Mouse (Mus musculus): ENCODE data around the gene Prr7. TPM values are rescaled to one million over a fixed set of nuclear protein-coding genes. Genes with fewer than 3 reads are reported as not detected.

Gene Prr7
- polyA plus RNA-seq, 1 experiment from 2014 or later = 0.29 TPM

DNA sequence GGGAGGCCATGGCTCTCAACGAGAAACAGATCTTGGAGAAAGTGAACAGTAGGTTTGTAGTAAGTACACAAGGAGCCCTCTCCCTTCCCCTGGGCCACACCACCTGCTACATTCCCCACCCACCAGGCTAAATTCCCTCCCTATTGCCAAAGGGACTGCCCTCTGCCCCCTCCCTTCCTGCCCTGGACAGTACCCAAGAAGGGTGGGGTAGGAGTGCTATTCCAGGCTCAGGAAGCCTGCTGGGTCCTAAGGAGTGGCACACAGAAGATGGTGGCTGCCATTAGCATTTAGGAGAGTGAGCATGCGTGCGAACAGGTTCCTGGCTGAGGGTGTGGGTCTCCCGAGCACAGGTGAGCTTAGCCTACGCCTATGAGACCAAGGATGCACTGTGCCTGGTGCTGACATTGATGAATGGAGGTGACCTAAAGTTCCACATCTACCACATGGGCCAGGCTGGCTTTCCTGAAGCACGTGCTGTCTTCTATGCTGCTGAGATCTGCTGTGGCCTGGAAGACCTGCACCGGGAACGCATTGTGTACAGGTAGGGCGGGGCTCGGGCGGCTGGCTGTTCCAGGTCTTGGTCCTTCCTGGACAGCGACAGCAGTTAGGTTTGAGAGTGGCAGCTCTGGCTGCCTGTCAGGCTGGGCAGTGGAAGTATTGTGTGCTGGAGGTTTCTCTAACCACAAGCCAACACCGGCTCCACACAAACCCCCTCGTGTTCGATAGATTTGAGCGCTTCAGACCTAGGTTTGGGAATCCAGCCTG is 12.1 kb upstream of the Prr7 start:
- DNase-seq (ENCODE audit: low spot score) (no peak), ATAC-seq (replicated peaks; ENCODE audit: low FRiP score) (no peak)
- peaks cover 22% of the 10 kb centered on the region for H3K4me1 ChIP-seq (replicated peaks; ENCODE audit: control insufficient read depth, insufficient read depth, low read length)
- no peak overlapping the region for H3K4me2 ChIP-seq
- H3K9ac ChIP-seq (ENCODE audit: low read depth, low read length) = no peak overlapping the region
- WGBS = 91% methylated on average over 16 of the region's 16 CpGs
- H3K36me3 ChIP-seq (ENCODE audit: control insufficient read depth, insufficient read depth, low read length) = peaks cover 46% of the 10 kb centered on the region
- H3K27ac ChIP-seq (ENCODE audit: low read depth, low read length) = no peak overlapping the region
- no peaks in the 10 kb centered on the region for H3K27me3 ChIP-seq (replicated peaks; ENCODE audit: control insufficient read depth, insufficient read depth, low read length)
- H3K4me3 ChIP-seq (ENCODE audit: low read depth, low read length) = no peak overlapping the region
- no peaks in the 10 kb centered on the region for H3K9me3 ChIP-seq (ENCODE audit: control insufficient read depth, low read length)

DNA sequence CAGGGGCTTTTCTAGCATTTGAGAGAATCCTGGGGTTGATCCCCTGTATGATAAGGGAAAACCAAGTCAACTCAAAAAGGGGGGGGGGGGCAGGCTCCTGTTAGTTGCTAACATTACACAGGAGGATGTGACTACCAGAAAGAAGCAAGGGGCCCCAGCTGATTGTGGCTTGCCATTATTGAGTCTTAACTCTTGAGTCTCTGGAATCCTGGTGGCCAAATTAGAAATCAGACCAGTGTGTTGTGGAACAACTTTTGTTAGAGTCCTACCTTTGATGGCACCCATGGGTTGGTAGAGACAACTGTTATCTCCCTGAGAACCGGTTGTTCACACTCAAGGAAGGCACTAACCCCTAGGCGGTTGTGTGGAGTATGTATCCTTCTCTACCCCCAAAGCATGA is 1.1 kb upstream of the Prr7 start:
- WGBS = 41% methylated on average over 2 of the region's 2 CpGs
- no peaks in the 10 kb centered on the region for H3K9me3 ChIP-seq (ENCODE audit: control insufficient read depth, low read length)
- DNase-seq (ENCODE audit: low spot score) = no peak
- no peak overlapping the region for H3K27ac ChIP-seq (ENCODE audit: low read depth, low read length)
- H3K4me1 ChIP-seq (replicated peaks; ENCODE audit: control insufficient read depth, insufficient read depth, low read length) = peaks cover 17% of the 10 kb centered on the region
- H3K36me3 ChIP-seq (ENCODE audit: control insufficient read depth, insufficient read depth, low read length) = peaks cover 20% of the 10 kb centered on the region
- H3K9ac ChIP-seq (ENCODE audit: low read depth, low read length) = no peak overlapping the region
- H3K27me3 ChIP-seq (replicated peaks; ENCODE audit: control insufficient read depth, insufficient read depth, low read length) = peaks cover 29% of the 10 kb centered on the region
- H3K4me3 ChIP-seq (ENCODE audit: low read depth, low read length) = no peak overlapping the region
- no peak overlapping the region for H3K4me2 ChIP-seq
- no peak for ATAC-seq (replicated peaks; ENCODE audit: low FRiP score)

DNA sequence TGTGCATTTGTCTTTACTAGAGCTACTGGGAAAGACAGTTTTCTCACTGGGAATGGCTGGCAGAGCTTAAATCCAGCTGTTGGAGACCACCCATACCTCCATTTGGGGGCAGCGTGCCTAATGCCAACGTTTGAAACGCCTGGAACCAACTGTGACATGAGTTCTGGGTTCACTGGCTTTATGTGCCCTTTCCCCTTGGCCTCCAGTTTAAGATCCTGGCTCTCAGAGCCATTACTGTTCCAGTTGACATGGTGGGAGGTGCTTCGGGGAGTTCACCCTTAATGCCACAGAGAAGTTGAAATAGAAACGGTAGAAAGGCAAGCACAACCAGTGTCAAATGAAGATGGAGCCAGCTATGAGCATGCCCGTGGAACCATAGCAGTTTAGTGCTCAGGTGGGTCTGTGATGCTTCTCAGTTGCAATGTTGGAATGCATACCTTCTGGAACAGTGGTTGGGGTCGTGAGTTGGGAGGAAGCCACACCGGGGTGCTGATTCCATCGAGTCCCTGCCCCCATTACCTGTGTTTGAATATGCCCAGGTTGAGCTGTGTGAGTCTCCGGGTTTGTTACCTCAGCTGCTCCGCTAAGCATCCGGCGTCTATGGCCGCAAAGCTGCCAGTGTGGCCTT is 554 bp upstream of the Prr7 start:
- no peak overlapping the region for H3K27ac ChIP-seq (ENCODE audit: low read depth, low read length)
- no peaks in the 10 kb centered on the region for H3K9me3 ChIP-seq (ENCODE audit: control insufficient read depth, low read length)
- DNase-seq (ENCODE audit: low spot score) (no peak), ATAC-seq (replicated peaks; ENCODE audit: low FRiP score) (no peak)
- peak overlapping the region; percentile 53 for H3K4me3 ChIP-seq (ENCODE audit: low read depth, low read length)
- H3K4me1 ChIP-seq (replicated peaks; ENCODE audit: control insufficient read depth, insufficient read depth, low read length) = peaks cover 17% of the 10 kb centered on the region
- 15% methylated on average over 14 of the region's 14 CpGs for WGBS
- no peak overlapping the region for H3K9ac ChIP-seq (ENCODE audit: low read depth, low read length)
- H3K4me2 ChIP-seq = peak overlapping the region; percentile 76
- peaks cover 16% of the 10 kb centered on the region for H3K36me3 ChIP-seq (ENCODE audit: control insufficient read depth, insufficient read depth, low read length)
- peaks cover 32% of the 10 kb centered on the region for H3K27me3 ChIP-seq (replicated peaks; ENCODE audit: control insufficient read depth, insufficient read depth, low read length)

DNA sequence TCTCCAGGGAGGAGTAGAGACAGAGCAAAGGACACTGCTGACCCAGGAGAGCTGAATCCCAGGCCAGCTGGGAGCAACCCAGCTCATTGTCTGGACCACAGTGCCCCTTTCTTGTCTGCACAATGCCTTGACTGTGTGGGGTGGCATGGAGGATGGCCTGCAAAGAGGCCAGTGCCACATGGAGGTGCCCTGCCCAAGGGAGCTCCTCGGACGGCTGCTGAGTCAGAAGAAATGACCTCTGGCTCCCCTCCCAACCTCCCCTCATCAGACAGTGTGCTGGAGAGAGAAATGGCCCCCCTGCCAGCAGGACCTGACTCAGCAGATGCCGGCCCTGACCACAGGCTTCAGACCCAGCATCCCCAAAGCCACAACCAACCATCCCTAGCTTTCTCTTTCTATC is 1.1 kb downstream of the Prr7 start:
- Histone ChIP-seq H3K9me3 (ENCODE audit: control insufficient read depth, low read length) (no peaks in the 10 kb centered on the region), H3K9ac (ENCODE audit: low read depth, low read length) (no peak overlapping the region), H3K27me3 (replicated peaks; ENCODE audit: control insufficient read depth, insufficient read depth, low read length) (peaks cover 45% of the 10 kb centered on the region), H3K4me2 (peak overlapping the region; percentile 76), H3K27ac (ENCODE audit: low read depth, low read length) (no peak overlapping the region), H3K36me3 (ENCODE audit: control insufficient read depth, insufficient read depth, low read length) (peaks cover 3% of the 10 kb centered on the region; the same call in 1 of the 2 replicates), H3K4me1 (replicated peaks; ENCODE audit: control insufficient read depth, insufficient read depth, low read length) (peaks cover 17% of the 10 kb centered on the region), H3K4me3 (ENCODE audit: low read depth, low read length) (peak overlapping the region; percentile 53; the same call in 1 of the 2 replicates)
- ATAC-seq (replicated peaks; ENCODE audit: low FRiP score) (0 out of 2 replicates have a peak, but pooled peaks have one; percentile 27), DNase-seq (ENCODE audit: low spot score) (no peak)
- WGBS = 31% methylated on average over 3 of the region's 3 CpGs

DNA sequence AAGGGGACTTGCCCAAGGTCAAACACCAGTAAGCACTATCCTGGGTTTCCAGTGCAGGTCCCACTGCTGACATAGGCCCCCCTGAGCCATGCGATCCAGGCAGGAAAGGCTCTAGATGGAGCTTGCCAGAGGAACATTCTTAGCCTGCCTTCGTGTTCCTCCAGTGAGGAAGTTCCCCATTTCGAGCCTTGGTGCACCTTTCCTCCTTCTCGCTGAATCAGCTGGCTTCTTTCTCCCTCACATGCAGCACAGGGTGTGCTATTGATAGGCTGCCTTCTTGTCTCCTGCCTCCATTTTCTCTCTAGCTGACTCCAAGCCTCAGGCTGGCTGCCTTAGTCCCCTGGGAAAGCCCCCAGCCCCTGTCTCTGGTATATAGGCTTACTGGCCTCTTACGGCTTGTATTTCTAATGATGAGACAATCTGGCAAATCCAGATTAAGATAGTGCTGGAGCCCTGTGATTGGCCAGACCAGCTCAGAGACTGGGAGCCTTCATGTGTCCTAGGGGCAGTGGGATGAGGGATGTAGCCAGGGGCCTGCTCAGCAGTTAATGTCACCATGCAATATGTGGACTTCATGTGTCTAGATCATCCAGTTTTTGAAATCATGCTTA is 1.9 kb downstream of the Prr7 start:
- H3K27me3 ChIP-seq (replicated peaks; ENCODE audit: control insufficient read depth, insufficient read depth, low read length) = peaks cover 53% of the 10 kb centered on the region
- H3K36me3 ChIP-seq (ENCODE audit: control insufficient read depth, insufficient read depth, low read length) = peaks cover 3% of the 10 kb centered on the region; the same call in 1 of the 2 replicates
- H3K4me3 ChIP-seq (ENCODE audit: low read depth, low read length) = no peak overlapping the region
- ATAC-seq (replicated peaks; ENCODE audit: low FRiP score) = no peak
- peak overlapping the region; percentile 14; the same call in 1 of the 2 replicates for H3K4me2 ChIP-seq
- H3K9me3 ChIP-seq (ENCODE audit: control insufficient read depth, low read length) = no peaks in the 10 kb centered on the region
- H3K27ac ChIP-seq (ENCODE audit: low read depth, low read length) = no peak overlapping the region
- H3K9ac ChIP-seq (ENCODE audit: low read depth, low read length) = no peak overlapping the region
- no peak for DNase-seq (ENCODE audit: low spot score)
- 55% methylated on average over 5 of the region's 5 CpGs for WGBS
- H3K4me1 ChIP-seq (replicated peaks; ENCODE audit: control insufficient read depth, insufficient read depth, low read length) = peaks cover 18% of the 10 kb centered on the region

DNA sequence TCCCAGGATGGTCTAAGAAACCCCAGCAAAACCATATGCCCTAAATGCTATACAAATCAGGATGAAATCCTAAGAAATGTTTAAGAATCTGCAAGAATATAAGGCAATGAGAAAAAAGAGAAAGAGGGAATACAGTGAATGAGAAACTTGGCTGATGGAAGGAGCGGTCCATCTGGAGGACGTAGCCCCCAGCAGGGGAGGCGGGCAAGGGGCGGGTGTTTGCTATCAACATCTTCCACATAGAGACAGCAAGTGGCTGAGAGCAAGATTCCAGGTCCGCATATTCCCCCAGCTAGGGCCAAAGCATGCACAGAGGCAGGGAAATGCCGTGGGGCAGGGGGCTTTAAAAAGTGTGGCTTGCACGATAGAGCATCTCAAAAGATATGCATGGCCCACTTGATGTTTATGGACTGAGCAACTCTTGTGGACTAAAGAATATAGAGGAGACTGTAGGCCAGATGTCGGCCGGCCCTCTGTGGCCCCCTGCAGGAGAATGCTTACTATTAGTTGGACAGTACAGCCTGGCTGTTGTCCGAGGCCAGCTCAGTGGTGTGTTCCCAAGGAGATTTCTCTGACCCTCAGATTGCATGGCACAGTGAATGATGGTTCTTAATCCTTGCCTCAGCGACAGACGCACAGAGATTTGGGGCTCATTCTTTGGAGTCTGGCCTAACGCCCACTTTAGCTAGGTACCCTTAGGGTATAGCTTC is 4.9 kb downstream of the Prr7 start:
- no peak overlapping the region for H3K9ac ChIP-seq (ENCODE audit: low read depth, low read length)
- no peak overlapping the region for H3K4me2 ChIP-seq
- DNase-seq (ENCODE audit: low spot score) (no peak), ATAC-seq (replicated peaks; ENCODE audit: low FRiP score) (no peak)
- H3K9me3 ChIP-seq (ENCODE audit: control insufficient read depth, low read length) = no peaks in the 10 kb centered on the region
- H3K36me3 ChIP-seq (ENCODE audit: control insufficient read depth, insufficient read depth, low read length) = no peaks in the 10 kb centered on the region
- H3K4me1 ChIP-seq (replicated peaks; ENCODE audit: control insufficient read depth, insufficient read depth, low read length) = peaks cover 28% of the 10 kb centered on the region
- no peak overlapping the region for H3K27ac ChIP-seq (ENCODE audit: low read depth, low read length)
- 51% methylated on average over 13 of the region's 13 CpGs for WGBS
- H3K27me3 ChIP-seq (replicated peaks; ENCODE audit: control insufficient read depth, insufficient read depth, low read length) = peaks cover 79% of the 10 kb centered on the region
- no peak overlapping the region for H3K4me3 ChIP-seq (ENCODE audit: low read depth, low read length)

DNA sequence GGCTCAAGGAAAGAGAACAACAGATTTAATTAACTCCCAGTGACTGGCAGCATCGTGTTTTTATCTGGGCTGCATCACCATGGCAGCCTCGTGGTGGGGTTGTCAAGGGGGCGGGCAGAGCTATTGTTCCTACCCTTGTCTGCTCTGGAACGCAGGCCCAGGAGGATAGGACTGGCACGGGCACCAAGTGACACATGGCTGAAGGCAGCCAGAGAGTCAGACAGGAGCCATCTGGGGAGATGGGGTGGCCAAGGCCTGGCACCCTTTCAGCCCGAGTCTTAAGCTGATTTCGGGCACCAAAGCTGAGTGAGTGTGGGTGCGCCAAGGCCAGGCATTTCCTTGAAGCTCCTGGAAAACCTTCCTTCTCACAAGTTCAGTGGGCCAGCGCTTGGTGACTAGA is 6.3 kb downstream of the Prr7 start:
- Histone ChIP-seq H3K4me3 (ENCODE audit: low read depth, low read length) (no peak overlapping the region), H3K36me3 (ENCODE audit: control insufficient read depth, insufficient read depth, low read length) (no peaks in the 10 kb centered on the region), H3K9ac (ENCODE audit: low read depth, low read length) (no peak overlapping the region), H3K27me3 (replicated peaks; ENCODE audit: control insufficient read depth, insufficient read depth, low read length) (peaks cover 71% of the 10 kb centered on the region), H3K4me2 (no peak overlapping the region), H3K9me3 (ENCODE audit: control insufficient read depth, low read length) (no peaks in the 10 kb centered on the region), H3K27ac (ENCODE audit: low read depth, low read length) (no peak overlapping the region), H3K4me1 (replicated peaks; ENCODE audit: control insufficient read depth, insufficient read depth, low read length) (peaks cover 19% of the 10 kb centered on the region)
- 78% methylated on average over 9 of the region's 9 CpGs for WGBS
- DNase-seq (ENCODE audit: low spot score) = no peak
- no peak for ATAC-seq (replicated peaks; ENCODE audit: low FRiP score)

DNA sequence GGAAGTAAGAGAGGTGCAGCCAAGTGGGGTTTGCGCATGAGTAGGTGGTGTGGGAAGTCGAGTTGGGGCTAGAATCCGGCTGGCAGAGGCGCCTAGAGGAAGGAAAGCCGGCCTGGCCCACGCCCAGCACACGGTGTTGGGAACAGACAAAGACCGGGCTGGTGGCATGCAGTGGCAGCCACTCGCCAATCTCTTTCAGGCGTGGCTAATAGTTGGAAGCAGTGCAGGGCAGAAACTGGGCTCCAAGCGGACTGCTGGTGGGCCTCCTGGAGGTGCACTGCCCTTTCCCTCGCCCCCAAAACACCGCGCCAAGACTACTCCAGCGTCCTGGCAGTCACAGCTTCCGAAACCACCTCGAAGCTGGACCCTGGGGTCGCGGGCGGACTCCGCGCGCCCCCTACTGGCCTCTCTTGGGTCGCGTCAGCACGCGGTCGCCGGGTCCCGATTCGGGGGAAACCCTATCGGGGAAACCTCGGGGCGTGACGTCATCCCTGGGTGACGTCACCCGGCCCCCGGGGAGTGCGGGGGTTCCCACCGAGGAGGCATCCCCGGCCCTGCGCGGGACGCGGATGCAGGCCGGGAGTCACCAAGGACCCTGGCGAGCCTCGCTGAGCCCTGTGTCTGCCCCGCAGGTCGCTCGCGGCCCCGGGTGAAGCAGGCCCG is 7.2 kb downstream of the Prr7 start:
- Histone ChIP-seq H3K9me3 (ENCODE audit: control insufficient read depth, low read length) (no peaks in the 10 kb centered on the region), H3K4me1 (replicated peaks; ENCODE audit: control insufficient read depth, insufficient read depth, low read length) (peaks cover 17% of the 10 kb centered on the region), H3K27me3 (replicated peaks; ENCODE audit: control insufficient read depth, insufficient read depth, low read length) (peaks cover 69% of the 10 kb centered on the region), H3K4me2 (peak overlapping the region; percentile 100), H3K27ac (ENCODE audit: low read depth, low read length) (no peak overlapping the region), H3K9ac (ENCODE audit: low read depth, low read length) (peak overlapping the region; percentile 62), H3K4me3 (ENCODE audit: low read depth, low read length) (peak overlapping the region; percentile 67), H3K36me3 (ENCODE audit: control insufficient read depth, insufficient read depth, low read length) (peaks cover 5% of the 10 kb centered on the region; the same call in 1 of the 2 replicates)
- ATAC-seq (replicated peaks; ENCODE audit: low FRiP score) (peak; percentile 71), DNase-seq (ENCODE audit: low spot score) (peak; percentile 89)
- 1% methylated on average over 54 of the region's 54 CpGs for WGBS
